Mouse (Mus musculus) duodenum, adult 2 months (tissue): Measurements from ENCODE around the gene Zc3h7a. TPM values are rescaled to one million over a fixed set of nuclear protein-coding genes. Genes with fewer than 3 reads are reported as not detected.

ENCODE experiments used
- polyA plus RNA-seq: library from polyadenylated mRNA; depleted of rRNA; stranded (reverse); fragments of >200 nt; gene quantifications from 2 replicates; pipeline ENCODE4 v1.2.3, GENCODE M21; 2012; ENCODE audit warnings: low replicate concordance; rRNA removed

Zc3h7a gene
- polyA plus RNA-seq: 11.7 and 14.0 TPM in 2 replicates

DNA sequence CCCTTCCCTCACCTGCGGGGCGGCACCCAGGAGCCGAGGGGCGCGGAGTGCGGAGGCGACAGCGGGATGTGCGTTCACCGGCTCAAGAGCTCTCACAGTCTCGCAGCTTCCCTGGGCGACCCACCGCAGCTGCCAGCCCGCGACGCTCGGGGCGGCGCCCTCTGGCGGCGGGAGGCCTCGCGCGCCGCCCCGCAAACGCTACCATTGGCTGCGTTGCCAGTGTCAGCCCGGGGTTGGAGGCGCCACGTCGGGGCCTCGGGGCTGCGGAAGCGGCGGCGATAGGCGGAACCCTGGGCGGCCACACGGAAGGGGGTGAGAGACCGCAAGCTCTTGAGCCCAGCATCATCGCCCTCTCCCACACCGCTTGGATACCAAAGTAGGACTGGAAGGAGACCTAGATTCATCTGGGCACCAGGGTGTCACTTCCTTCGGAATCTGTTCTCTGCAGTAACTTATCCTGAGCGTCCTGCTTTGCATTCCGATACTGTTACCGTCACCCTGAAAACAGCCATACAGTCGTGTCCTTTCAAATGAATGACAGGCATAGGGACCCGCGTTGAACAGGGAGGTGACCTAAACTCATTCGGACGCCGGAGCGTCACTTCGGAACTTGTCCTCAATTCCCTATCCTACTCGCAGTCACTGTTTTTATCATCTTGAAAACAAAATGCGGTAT lies at the start of gene Zc3h7a:
TSS of gene Zc3h7a (minus strand) at position 186 of the 676 bp plus-strand sequence.

DNA sequence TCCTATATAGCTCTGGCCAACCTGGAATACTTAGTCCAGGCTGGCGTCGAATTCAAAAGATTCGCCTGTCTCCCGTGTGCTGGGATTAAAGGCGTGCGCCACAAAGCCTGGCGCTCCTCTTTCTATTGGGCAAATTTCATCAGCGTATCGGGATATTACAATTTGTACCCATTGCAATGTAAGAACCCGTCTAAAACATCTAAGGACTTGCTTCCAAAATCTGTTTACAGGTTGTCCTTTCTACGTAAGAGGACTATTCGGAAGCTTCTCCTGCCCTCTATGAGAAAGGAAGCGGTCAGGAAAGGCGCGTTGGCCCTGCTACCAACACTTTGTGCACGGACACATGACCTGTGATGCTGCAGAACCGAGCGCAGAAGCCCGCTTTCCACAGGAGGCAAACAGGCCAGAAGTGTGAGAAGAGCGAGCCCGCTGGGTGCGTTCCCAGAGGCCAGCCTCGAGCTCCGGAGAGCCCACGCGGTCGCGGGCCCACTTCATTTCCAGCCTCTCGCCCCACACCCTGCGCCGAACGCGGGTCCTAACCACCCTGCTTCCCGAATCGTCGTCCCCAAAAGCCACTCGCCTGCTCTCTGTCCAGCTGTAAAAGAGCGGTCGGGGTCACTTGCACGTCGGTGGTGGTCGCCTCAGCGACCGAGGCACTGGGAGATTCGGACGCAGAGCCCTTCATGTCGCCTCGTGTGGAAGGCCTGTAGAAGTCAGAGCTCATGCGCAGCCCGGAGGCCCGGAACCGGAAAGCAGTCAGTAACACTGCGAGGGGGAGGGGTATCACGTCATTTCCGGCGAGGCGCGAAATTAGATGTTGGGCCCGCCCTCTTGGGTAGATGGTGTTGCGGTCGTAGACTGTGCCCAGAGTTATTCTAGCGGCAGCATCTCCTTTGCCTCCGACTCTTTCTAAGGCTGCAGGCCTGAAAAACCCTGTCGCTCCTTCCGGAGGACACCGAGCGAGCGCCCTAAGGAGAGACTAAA lies 26.7 kb upstream of the Zc3h7a start, which contains the start of gene Rsl1d1:
TSS of gene Rsl1d1 (minus strand) at position 761 of the 984 bp plus-strand sequence.

DNA sequence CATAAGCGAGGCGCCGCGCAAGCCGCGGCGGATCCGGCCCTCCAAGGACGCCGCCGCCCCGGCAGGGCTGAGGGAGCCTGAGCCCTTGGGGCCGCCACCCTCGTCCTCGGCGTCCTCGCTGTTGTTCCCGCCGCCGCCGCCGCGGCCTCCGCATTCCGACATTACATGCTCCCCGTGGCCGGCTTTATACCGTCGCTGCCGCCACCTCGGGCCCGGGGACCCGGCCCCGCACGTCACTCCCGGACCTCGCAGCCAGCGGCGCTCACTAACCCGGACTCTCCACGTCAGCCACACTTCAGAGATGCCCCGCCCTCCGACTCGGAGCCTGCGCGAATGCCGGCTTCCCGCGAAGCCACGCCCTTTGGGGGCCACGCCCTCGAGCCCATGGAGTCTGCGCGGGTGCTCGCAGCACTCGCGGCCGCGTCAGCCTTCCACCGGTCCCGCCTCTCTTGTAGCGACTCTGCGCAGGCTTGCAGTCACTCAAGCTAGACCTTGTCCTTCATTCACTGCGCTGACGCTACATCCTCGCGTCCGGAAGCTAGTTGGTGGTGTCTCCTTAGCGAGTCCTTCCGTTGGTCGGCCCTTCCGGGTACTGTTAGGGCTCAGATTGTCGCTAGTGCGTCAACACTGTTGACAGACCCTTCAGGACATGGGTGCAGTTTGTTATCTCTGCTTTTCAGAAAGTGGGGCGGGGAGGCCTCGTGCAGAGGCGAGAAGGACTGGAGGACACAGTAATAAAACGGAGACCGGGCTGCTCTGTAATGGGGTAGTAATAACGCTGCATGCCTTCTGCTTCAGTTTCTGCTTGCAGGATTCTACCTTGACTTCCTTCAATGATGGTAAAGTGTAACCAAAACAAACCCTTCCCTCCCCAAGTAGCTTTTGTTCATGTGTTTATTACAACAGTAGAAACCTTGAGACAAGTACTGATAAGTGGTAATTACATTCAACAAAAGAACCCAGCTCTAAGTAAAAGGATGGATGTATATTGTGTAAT lies 41.5 kb downstream of the Zc3h7a start, which contains the start of gene Txndc11:
TSS of gene Txndc11 (minus strand) at position 303 of the 997 bp plus-strand sequence.

Other genes starting within 250 kb of the Zc3h7a start
- 2.0 and 4.2 TPM in 2 replicates for gene Snn, start 115.4 kb downstream of the Zc3h7a start, polyA plus RNA-seq
- gene Litaf, start 110.2 kb downstream of the Zc3h7a start, polyA plus RNA-seq: 202 and 416 TPM in 2 replicates
- gene Txndc11, start 41.7 kb downstream of the Zc3h7a start, polyA plus RNA-seq: 36.6 and 38.6 TPM in 2 replicates
- gene Rsl1d1, start 26.9 kb upstream of the Zc3h7a start, polyA plus RNA-seq: 0.68 and 0.91 TPM in 2 replicates
- gene Gspt1, start 77.9 kb upstream of the Zc3h7a start, polyA plus RNA-seq: 30.1 and 31.0 TPM in 2 replicates
- 6.7 and 10.3 TPM in 2 replicates for gene Tnfrsf17, start 137.4 kb upstream of the Zc3h7a start, polyA plus RNA-seq
- gene Snx29, start 146.5 kb upstream of the Zc3h7a start, polyA plus RNA-seq: 3.1 and 5.8 TPM in 2 replicates